Mouse (Mus musculus): ENCODE measurements around the gene Ppp1r12a.

Gene Ppp1r12a

GRCm38 (mm10) chr10:108192306-108192705, 30.3 kb downstream of the Ppp1r12a start:
- in situ Hi-C loops (cut with MboI; ENCODE audit: unreplicated experiment in 2 of 2) = no loop called here

DNA sequence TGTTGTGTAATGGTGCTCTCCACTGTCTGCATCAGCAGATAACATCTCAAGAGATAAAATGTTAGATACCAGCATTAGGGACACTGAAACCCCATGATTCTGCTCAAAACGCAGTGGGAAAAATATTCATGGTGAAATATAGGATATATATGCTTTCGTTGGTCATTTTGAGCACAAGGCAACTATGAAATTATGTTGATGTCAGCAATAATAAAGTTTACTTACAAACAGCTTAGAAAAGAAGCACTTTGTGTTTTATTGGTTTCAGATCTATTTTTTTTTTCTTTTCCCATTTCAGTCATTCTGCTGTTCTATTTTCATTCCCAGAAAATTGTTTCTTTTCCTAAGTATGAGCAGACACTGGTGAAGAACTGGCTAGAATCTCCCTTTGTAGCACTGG, 34.1 kb downstream of the Ppp1r12a start:
- in situ Hi-C loops (cut with MboI; ENCODE audit: unreplicated experiment in 2 of 2) = no loop called here

DNA sequence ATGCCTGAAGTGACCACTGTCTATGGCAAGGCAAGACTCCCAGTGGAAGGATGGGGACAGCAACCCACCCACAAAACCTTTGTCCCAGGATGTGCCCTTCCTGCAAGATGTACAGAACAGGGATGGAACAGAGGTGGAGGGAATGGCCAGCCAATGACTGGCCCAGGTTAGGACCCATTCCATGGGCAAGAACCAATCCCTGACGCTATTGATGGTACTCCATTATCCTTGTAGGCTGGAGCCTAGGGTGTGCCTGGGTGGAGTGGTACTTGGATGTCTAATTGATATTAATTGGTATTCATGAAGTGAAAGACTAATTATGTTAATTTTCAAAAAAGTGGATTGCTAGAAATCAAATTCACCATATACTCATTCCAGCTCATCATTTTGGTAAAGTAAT, 35.5 kb downstream of the Ppp1r12a start:
- in situ Hi-C loops (cut with MboI; ENCODE audit: unreplicated experiment in 2 of 2) = no loop called here

DNA sequence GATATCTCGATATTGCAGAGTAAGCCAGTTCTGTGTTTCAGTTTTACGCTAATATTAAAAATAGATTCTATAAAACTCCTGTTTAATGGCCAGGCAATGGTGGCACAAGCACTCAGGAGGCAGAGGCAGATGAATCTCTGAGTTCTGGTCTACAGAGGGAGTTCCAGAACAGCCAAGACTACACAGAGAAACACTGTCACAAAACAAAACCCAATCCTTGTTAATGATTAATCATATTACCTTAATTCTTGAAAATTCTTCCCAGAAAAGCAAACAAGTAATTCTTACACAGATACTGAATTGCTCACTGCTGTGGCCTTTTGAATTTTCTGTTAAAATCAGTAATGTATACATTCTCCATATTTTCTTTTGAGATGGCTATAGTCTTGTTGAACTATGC, 37.0 kb downstream of the Ppp1r12a start:
- in situ Hi-C loops (cut with MboI; ENCODE audit: unreplicated experiment in 2 of 2) = no loop called here

DNA sequence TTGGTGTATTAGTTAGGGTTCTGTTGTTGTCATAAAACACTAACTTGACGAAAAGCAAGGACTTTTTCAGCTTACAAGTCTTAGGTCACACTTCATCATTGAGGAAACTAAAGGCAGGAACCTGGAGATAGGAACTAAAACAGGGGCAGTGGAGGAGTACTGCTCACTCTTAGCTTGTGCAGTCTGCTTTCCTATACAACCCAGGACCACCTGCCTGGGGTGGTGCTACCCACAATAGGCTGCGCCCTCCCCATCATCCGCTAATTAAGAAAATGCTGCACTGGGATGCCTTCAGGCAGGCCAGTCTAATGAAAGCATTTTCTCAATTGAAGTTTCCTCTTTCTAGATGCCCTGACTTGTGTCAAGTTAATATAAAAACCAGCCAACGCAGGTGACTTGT, 40.1 kb downstream of the Ppp1r12a start:
- in situ Hi-C loops (cut with MboI; ENCODE audit: unreplicated experiment in 2 of 2) = no loop called here

DNA sequence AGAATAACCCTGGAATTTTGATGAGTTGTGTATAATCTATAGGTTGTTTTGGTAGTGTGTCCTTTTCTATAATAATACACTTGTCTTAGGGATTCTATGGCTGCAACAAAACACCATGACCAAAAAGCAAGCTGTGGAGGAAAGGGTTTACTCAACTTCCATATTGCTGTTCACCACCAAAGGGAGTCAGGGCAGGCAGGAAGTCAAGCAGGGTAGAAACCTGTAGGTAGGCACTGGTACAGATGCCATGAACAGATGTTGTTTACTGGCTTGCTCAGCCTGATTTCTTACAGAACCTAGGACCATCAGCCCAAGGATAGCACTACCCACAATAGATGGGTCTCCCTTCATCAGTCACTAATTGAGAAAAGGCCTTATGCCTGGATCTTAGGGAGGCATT, 41.4 kb downstream of the Ppp1r12a start:
- in situ Hi-C loops (cut with MboI; ENCODE audit: unreplicated experiment in 2 of 2) = no loop called here

DNA sequence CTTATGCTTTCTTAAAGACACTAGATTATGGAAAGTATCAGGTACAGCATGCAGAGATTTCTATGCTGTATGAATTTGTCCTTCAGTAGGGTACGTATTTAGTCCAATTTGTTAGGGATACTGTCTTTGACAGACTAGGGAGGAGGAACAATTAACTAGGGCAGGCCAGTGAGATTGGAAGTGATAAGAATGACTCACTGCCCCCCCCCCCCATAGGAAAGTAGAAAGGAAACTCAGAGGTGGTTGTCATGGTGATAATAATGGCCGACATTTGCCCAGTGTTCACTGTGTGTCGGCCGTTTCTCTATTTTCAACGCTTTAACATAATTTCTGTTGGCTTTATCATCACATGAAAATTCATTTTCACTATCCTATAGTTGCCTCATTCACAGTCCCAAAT, 47.4 kb downstream of the Ppp1r12a start:
- in situ Hi-C loops (cut with MboI; ENCODE audit: unreplicated experiment in 2 of 2) = no loop called here

DNA sequence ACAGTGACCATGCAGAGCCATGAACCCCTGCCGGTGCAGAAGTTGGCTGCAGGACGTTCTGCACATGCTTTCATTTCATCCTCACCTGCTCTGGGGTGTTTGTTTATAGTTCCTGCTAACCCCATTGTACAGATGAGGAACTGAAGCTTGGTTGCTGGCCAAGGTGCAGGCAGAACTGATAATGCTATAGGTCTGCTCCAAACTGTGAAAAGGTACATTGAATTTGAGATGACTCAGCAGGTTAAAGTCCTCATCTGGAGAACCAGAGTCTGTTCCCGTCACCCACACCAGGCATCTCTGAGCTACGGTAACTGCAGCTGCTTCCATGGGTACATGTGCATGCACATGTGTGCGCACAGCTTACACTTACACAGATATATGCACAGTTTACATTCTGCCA, 62.4 kb downstream of the Ppp1r12a start:
- in situ Hi-C loops (cut with MboI; ENCODE audit: unreplicated experiment in 2 of 2) = no loop called here

DNA sequence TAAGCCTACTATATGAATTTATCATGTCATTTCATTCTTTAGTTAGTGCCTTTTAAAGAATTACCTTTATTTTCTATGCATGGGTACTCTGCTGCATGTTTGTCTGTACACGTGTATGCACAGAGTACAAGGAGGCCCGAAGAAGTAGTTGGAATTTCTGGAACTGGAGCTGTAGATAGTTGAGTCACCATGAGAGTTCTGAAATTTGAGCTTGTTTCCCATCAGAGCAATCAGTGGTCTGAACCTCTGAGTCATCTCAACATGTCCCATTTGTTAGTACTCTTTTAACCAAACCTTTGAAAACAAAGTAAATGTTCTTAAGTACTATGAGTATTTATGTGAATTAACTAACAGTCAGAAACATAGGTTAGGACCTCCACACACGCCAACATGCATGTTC, 75.1 kb downstream of the Ppp1r12a start:
- in situ Hi-C loops (cut with MboI; ENCODE audit: unreplicated experiment in 2 of 2) = loop anchor here in 1 of 2 experiments (25.0 kb wide), 1 partner anchor 300 kb away; no protein-coding TSS in a partner anchor

GRCm38 (mm10) chr10:108239061-108239460, 77.1 kb downstream of the Ppp1r12a start:
- in situ Hi-C loops (cut with MboI; ENCODE audit: unreplicated experiment in 2 of 2) = loop anchor here in 1 of 2 experiments (25.0 kb wide), 1 partner anchor 302 kb away; no protein-coding TSS in a partner anchor

DNA sequence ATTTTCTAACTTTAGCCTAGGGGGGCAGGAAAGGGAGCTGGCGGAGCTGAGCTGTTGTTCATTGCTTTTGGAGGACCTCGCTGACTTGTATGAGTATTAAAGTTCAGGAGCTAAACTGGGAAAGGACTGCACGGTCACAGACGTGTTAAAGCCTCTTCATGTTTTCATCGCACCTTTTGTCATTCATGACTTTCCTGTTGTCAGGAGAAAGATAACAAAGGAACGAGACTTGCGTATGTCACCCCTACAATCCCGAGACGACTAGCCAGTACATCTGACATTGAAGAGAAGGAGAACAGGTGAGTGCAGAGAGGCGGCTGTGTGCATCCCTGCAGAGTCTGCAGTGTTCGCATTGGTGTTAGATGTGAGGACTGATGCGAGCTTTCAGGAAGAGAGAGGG, 88.7 kb downstream of the Ppp1r12a start:
- in situ Hi-C loops (cut with MboI; ENCODE audit: unreplicated experiment in 2 of 2) = no loop called here

DNA sequence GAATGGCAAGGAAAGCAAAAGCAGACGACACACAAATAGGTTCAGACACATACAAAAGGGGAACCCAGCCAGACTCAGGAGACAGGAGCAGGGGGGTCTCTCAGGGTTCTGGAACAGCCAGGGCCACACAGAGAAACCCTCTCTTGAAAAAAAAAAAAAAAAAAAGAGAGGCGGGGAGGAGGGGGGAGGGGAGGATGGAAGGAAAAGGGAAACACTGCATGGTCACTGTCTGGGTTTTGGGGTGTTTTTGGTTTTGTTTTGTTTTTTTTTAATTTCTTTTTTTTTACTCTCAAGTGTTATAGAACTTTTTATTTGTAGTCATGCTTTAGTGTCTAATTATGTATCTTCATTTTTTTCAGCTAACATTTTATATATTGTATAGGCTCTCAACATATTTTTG, 89.2 kb downstream of the Ppp1r12a start:
- in situ Hi-C loops (cut with MboI; ENCODE audit: unreplicated experiment in 2 of 2) = no loop called here

GRCm38 (mm10) chr10:108255812-108256376, 93.9 kb downstream of the Ppp1r12a start:
- in situ Hi-C loops (cut with MboI; ENCODE audit: unreplicated experiment in 2 of 2) = no loop called here

DNA sequence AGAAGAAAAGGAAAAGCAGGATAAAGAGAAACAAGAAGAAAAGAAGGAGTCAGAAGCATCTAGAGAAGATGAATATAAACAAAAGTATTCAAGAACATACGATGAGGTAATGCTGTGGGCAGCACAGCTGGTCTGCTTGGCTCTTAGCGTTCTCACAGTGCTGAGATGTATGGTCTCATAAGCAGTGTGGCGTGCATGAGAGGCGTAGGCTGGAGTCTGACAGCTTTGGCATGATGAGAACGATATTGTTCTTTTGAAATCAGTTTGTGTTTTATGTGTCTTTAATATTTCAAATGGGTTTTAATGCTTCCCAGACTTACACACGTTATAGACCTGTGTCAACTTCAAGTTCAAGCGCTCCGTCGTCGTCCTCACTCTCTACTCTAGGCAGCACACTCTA, 98.9 kb downstream of the Ppp1r12a start:
- in situ Hi-C loops (cut with MboI; ENCODE audit: unreplicated experiment in 2 of 2) = no loop called here

DNA sequence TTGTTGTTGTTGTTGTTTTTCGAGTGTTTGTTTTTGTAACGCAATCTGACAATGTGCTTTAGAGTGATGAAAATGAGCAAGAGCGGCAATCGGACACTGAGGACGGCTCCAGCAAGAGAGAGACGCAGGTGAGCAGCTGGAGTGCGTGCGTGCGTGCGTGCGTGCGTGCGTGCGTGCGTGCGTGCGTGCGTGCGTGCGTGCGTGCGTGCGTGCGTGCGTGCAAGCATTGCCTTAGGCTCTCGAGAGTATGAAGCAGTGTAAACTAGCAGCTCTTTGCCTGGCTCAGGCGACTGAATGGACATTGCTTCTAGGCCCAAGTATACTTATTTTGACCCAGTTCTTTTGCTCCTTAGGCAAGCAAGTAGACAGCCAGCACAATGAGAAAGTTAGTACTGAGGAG, 102.6 kb downstream of the Ppp1r12a start:
- in situ Hi-C loops (cut with MboI; ENCODE audit: unreplicated experiment in 2 of 2) = no loop called here

DNA sequence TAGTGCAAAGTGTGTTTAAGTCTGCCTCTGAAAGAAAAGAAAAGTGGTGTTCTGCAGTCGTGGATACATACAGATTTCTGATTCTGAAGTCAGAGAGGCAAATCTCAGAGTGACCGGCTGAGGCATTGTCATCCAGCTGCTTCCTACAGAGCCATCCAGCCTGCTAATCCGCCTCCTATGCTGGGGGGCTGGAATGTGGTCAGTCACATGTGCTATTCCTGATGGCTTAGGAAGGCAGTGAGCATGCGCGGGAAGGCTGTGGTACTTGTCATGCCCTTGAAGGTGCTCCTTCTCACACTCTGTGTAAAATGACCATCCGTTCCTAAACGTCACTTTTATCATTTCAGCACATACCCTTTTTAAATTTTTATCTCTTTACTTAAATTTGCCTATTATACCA, 109.2 kb downstream of the Ppp1r12a start:
- in situ Hi-C loops (cut with MboI; ENCODE audit: unreplicated experiment in 2 of 2) = no loop called here

GRCm38 (mm10) chr10:108276678-108277077, 114.7 kb downstream of the Ppp1r12a start:
- in situ Hi-C loops (cut with MboI; ENCODE audit: unreplicated experiment in 2 of 2) = no loop called here

DNA sequence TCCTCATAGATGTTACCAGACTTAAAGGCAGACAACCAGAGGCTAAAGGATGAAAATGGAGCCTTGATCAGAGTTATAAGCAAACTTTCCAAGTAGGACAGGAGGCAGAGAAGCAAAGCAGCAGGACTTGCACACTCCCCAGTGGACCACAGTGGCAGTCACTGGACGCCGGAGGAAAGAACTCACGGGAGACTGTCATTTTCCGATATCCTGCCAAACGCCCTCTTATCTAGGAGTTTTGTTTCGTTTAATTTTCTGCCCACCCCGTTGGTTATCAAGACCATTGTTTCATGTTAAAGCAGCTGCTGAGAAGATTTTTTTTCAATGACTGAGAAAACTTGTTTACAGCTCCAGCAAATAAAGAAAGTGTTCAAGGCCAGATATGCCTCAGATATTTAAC, 115.2 kb downstream of the Ppp1r12a start:
- in situ Hi-C loops (cut with MboI; ENCODE audit: unreplicated experiment in 2 of 2) = no loop called here

DNA sequence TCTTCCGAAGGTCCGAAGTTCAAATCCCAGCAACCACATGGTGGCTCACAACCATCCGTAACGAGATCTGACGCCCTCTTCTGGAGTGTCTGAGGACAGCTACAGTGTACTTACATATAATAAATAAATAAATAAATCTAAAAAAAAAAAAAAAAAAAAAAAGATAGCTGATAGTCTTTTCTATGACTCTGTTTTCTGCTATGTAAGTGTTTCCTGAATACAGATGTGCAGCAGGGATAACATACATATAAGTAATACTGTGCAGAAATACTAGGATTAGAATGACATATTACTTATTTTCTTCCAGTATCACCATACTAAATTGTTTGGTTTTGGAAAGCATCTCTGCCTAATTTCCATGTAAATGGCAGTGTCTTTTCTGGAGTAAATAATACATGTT, 119.1 kb downstream of the Ppp1r12a start:
- in situ Hi-C loops (cut with MboI; ENCODE audit: unreplicated experiment in 2 of 2) = loop anchor here in 1 of 2 experiments (10.0 kb wide), 1 partner anchor 346 kb away; no protein-coding TSS in a partner anchor

DNA sequence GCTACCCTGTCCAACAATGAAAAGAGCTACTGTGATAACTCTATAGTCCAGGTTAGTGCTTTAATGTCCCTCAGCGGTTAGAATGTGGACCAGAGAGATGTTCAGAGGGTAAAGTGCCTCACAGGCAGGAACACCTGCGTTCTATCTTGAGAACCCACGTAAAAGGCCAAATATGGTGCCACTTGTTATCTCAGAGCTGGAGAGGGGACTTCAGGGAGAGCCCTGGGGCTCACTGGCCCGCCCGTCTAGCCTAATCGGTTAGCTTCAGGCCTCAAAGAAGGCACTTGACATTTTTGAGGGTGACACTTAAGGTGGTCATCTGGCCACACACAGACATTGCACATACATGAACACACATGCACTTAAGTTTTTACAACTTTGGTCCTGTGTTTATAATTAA, 120.4 kb downstream of the Ppp1r12a start:
- in situ Hi-C loops (cut with MboI; ENCODE audit: unreplicated experiment in 2 of 2) = loop anchor here in 1 of 2 experiments (10.0 kb wide), 1 partner anchor 348 kb away; no protein-coding TSS in a partner anchor

DNA sequence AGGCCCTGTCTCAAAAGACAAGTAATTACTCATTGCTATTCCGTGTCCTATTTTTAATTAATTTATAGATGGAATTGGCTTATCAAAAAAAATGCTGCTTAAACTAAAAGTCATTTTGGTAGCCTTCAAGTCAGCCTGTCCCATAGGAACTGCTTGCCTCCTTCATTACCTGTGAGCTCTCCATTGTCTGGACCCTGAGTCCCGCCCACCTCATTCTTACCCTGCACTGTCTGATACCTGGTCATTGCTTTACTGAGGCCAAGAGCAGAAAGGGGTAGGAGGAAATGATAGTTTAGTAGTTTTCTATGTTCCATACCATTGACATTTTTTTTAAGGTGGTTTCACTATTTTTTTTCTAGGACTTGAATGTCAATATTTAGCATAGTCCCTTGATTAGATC, 121.4 kb downstream of the Ppp1r12a start:
- in situ Hi-C loops (cut with MboI; ENCODE audit: unreplicated experiment in 2 of 2) = loop anchor here in 1 of 2 experiments (10.0 kb wide), 1 partner anchor 349 kb away; no protein-coding TSS in a partner anchor

- in situ Hi-C loops (cut with MboI; ENCODE audit: unreplicated experiment in 2 of 2) = loop anchor here in 1 of 2 experiments (10.0 kb wide), 1 partner anchor 349 kb away; no protein-coding TSS in a partner anchor
Measured at GRCm38 (mm10) chr10:108283837-108284236, 121.8 kb downstream of the Ppp1r12a start.

GRCm38 (mm10) chr10:108284445-108284844, 122.5 kb downstream of the Ppp1r12a start:
- in situ Hi-C loops (cut with MboI; ENCODE audit: unreplicated experiment in 2 of 2) = loop anchor here in 1 of 2 experiments (10.0 kb wide), 1 partner anchor 350 kb away; no protein-coding TSS in a partner anchor
